Mouse (Mus musculus): ENCODE measurements around the gene Fdx1. TPM values are rescaled to one million over a fixed set of nuclear protein-coding genes. Genes with fewer than 3 reads are reported as not detected.
A peak's percentile ranks its signal among the peaks of the same experiment; 100 is the strongest.

Gene Fdx1
- total RNA-seq, 2 experiments from 2014 or later = 15.9 to 17.7 TPM

DNA sequence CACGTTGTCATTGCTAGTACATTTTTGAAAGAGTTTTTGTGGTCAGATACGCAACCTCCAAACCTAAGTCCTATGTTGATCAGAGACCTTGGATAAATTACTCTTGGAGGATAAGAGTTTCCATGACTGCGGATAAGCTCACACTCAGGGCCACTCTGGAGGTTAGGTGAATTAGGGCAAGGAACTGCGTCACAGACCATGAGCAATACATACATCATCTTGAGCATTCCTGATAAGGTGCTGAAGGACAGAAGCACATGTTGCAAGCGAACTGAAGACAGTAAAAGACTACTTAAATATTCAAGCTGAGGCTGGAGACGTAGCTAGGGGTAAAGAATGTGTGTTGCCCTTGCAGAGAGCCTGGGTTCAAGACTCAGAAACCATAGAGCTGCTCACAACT is 754 bp upstream of the Fdx1 start:
- DNase-seq (ENCODE audit: low spot score in 2 of 2) = no peak

DNA sequence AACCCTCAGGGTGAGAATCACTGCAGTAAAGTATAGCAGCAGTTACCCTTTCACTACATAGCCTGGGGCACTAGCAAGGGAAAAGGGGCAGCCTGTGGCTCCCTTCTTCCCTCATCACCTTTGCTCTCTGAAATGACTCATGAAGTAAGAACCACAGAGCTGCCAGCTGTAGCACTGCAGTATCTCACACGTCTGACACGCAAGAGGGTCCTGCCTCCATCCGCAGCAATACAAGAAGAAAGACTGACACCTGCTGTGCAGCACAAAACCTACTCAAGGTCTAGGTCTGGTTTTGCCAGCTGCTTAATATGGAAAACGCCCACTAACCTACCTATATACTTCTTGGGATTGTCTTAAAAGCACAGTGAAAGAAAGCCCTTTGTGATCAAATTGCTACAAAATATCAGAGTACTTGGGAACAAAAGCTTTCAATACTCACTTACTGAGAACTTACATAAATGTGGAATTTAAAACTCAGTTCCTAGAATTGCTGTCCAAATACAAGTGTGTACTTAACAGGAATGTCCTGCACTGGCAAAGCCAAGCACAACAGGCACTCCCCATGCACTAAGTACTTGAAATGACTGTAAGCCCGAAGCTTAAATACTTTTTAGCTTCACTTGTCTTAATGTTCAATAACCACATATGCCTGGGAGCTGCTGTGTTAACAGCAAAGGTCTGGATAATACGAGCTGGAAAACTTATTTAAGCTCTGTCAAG is 2.0 kb downstream of the Fdx1 start:
- DNase-seq (ENCODE audit: low spot score in 2 of 2) = no peak

DNA sequence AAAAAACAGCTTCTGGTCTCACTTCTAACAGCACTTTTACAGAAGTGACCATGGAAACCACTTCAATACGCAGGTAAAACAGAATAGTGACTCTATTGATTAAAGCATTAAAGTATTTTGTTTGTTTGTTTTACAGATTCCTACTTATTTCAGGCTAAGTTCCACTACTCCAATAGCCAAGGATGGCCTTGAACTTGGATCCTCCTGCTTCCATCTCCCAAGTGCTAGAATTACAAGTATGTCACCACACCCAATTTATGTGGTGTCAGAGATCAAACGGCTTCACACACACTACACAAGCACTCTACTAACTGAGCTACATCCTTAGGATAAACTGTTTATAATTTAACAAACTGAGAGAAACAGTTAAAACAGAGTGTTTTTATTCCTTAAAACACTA is 3.0 kb downstream of the Fdx1 start:
- no peak for DNase-seq (ENCODE audit: low spot score in 2 of 2)

DNA sequence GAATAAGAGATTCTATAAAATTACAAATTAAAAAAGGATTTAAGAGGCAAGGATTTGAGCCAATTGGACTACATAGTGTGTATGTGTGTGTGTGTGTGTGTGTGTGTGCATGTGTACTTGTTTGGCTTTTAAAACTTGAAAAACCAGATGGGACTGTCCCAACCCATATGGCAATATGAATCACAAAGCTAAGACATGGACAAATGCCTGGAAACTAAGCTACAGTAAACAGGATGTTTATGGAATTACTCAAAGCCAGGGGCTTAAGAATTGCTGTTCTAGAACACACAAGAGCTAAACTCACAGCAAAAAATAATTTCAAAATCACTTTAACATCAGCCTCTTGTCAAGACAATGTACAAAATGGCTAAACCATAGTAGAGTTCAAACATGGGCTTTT is 4.4 kb downstream of the Fdx1 start:
- no peak for DNase-seq (ENCODE audit: low spot score in 2 of 2)

DNA sequence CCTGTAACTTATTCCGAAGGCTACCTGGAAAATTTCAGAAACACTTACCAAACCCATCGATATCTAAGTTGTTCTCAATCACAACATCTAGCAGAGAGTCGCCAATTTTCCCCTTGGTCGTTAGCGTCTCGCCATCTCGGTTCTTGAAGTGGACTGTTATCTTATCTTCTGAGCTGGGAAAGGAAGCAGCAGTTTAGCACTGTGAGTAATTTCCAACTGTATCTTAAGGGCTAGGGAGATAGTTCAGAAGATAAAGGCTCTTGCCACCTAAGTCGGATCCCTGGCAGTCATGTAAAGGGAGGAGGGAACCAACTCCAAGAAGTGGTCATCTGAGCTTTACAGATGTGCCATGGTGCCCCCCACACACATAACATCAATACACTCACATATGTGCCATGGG is 6.3 kb downstream of the Fdx1 start:
- DNase-seq (ENCODE audit: low spot score in 2 of 2) = no peak

DNA sequence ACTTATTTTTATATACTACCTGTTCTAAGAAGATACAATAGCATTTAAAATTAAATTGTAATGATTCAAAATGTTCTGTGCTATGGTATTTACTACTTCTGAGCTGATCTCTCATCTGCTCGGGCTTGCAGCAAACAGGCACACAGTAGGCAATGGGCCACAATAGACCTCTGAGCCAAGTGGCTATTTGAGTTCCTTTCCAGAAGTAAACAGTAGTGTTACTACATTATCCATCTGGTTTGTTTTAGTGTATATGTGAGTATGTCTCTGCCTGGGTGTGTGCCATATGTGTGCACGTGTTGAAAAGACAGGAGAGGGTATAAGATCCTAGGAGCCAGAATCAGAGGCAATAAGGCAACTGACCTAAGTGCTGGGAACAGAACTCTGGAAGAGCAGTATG is 6.9 kb downstream of the Fdx1 start:
- no peak for DNase-seq (ENCODE audit: low spot score in 2 of 2)

DNA sequence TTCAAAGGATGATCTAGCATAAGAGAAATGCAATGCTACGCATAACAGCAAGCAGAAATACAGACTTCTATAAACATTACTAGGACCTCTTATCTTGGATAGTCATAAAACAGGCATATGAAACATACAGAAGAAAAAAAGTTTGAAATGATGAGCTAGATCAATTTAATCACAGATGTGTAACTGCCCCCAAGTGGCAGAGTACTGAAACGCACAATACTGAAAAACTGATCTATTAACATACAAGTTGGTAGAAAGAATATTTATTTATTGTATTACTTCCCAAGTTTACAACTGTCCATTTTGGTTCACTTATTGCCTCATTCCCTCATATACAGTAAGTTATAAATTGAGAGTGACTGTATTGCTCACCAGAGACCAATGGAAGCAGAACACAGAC is 12.0 kb downstream of the Fdx1 start:
- DNase-seq (ENCODE audit: low spot score in 2 of 2) = peak; percentile 31 to 52

DNA sequence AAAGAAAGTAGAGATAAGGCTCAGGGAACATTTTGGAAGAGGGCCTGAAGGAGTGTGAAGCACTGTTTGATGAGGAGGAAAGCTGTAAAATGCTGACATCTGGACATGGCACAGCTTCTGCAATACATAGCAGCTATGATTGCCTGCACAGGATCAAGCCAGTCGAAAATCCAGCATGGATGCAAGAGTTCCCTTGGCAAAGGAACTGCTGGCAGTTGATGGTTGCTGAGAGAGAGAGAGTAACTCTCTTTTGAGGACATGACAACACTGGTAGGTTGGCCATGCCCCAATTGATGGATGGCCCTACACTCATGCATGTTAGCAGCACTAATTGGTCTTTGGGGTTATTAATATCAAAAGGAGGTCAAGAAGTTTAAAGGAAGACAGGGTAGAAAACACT is 12.7 kb downstream of the Fdx1 start:
- DNase-seq (ENCODE audit: low spot score in 2 of 2) = no peak

DNA sequence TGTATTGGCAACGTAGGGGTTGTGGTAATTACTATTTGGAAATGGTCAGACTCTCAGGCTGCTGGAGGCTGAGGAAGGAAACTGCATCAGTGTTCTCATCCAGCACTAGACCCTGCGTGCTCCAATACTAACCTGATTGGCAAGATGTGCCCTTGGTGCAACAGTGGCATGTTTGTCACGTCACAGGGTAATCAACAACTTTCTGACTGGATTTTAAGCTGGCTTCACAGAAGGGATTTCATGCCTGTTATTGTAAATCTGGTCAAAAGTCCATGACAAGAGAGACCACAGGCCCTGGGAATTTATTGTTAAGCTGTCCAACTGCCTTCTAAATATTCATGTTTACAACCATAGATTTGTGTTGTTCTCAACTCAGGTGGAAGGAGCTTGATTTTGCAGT is 13.1 kb downstream of the Fdx1 start:
- DNase-seq (ENCODE audit: low spot score in 2 of 2) = no peak

DNA sequence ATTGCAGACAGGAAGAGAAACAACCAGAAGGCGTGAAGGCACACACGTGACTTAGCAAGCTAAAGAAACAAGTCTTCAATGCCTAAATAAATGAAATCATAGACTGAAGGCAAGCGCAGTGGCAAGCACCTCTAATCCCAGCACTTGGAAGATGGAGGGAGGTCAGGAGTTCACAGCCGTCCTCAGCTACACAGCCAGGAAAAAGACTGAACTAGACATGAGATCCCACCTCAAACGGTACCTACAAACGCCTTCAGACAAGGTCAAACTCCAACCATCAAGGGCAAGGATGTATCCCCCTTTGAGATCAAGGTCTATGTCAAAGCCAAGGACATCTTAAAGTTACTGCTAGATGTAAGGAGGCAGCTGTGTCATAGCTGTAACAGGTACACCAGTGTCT is 19.4 kb downstream of the Fdx1 start:
- DNase-seq (ENCODE audit: low spot score in 2 of 2) = no peak

DNA sequence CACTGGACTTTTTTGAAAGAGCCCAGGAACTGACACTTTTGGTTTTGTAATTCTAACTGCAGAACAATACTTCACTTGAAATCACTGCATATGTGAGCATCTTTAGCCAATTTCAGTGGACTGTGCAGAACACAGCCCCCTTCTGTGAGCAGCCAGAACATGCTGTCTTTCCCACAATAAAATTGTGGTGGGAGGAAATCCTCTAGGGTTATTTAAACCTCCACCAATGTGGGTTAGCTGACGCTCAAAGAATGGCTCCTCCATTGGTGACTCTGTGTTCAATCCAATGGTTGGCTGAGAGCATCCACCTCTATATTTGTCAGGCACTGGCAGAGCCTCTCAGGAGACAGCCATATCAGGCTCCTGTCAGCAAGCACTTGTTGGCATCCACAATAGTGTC is 28.7 kb downstream of the Fdx1 start:
- no peak for DNase-seq (ENCODE audit: low spot score in 2 of 2)

DNA sequence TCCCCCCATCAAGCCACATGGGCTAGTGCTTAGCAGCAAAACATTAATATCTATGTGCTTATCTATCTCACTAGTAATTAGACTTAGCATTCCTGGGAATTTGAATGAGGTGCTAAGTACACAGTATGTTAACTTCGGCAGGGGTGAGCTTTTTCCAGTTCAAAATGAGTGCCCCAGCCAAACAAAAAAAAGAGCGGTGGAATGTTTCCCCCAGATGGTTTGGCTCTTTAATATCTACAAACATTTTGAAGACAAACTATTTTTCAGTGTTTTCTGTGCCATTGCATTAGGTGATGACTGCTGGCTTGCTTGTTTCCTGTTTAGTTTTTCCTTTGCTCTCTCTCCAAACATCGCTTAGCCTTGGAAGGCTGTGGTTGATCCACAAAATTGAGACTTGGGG is 31.4 kb downstream of the Fdx1 start:
- DNase-seq (ENCODE audit: low spot score in 2 of 2) = no peak

DNA sequence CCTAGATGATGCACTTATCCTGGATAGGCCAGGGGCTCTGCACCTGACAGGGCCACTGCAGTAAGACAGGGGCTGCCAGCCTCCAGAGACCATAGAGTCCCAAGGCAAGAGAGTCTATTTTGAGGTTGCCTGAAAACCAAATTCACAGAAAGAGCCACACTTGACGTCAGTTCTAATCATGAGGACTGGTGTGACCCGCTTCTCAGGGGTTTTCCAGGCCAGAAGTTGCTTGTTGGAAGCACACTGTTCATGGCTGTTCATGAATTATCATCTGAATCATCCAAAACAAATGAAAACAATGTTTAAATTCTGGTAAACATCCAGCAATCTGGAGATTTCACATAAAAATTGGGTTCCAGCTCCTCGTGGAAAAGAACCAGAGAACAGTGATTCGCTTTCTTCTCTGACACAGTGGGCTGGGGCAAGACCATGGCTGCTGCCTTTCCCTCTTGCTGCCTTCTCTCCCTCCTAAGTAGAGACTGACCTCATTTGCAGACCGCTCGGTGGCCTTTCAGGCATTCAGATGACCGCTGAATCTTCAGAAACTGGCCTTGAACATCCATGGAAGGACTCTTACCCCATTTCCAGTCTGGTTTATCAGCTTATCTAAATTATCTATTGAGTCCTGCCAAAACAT is 32.2 kb downstream of the Fdx1 start:
- DNase-seq (ENCODE audit: low spot score in 2 of 2) = no peak

DNA sequence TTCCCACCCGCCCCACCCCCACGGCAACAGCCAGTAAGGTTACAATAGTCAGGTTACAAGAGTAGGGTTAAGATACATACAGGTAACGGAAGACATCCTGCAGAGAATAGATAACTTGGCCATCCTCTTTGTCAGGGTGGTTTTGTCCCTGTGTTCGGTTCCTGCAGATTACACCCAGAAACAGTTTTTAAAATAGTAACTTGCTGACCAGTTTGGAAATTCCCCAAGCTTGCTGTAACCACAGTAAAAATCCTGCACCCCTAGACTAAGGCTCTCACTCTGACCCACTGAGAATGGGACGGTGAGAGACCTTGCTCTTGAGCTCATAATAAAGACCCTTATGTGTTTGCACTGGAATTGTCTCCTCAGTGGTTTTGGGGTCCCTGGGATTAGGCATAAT is 33.4 kb downstream of the Fdx1 start:
- DNase-seq (ENCODE audit: low spot score in 2 of 2) = no peak

DNA sequence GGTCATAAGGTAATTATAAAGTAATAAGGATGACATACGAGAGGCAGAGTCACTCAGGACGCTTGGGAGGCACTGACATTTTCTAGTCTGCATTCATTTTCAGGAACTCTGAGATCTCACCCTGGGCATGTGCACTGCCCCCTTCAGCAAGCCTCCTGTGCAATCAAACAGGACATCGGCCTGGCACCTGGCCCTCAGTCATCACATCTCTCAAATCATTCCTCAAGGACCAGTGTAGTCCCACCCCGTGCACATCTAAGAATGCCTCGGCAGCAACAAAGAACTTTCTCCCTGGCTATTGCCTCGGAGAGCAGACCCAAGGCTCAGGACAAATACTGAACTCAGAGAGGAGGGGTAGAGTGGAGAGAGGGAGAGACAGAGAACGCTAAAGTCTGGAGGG is 34.7 kb downstream of the Fdx1 start:
- no peak for DNase-seq (ENCODE audit: low spot score in 2 of 2)

DNA sequence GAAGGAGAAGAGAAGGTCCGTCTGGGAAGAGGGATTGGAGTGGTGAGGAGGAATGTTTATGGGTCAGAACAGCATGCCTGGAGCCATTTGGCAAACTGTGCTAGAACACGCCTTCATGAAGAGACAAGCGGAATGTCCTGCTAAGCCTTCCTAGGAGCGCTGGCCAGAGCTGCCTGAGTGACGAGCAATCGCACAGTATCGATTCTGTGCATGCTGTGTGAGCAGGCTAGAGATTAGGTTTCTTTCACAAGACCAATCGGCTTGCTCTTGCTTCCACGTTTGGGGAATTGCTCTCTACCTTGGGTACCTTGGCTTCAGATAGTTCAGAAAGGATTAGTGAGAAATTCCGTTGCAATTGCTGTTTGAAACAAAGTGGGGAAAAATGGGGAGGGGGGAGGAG is 35.2 kb downstream of the Fdx1 start:
- DNase-seq (ENCODE audit: low spot score in 2 of 2) = no peak

DNA sequence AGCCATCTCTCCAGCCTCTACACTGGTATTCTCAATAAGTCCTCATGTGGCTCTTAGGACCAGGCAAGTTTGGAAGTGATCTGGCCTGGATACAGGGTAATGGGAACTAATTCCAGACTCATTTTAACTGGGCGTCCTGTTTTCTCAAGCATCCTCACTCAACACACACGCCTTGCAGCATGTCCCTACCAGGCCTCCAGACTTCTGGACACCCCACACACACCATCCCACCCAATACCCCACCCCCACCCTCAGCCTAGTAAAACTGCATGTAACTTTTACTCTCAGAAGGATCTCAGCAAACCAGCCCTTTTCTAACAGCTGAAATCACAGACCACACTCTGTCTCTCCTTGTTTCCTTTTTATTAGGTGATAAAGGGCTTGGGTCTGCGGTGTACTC is 35.7 kb downstream of the Fdx1 start:
- DNase-seq (ENCODE audit: low spot score in 2 of 2) = no peak

DNA sequence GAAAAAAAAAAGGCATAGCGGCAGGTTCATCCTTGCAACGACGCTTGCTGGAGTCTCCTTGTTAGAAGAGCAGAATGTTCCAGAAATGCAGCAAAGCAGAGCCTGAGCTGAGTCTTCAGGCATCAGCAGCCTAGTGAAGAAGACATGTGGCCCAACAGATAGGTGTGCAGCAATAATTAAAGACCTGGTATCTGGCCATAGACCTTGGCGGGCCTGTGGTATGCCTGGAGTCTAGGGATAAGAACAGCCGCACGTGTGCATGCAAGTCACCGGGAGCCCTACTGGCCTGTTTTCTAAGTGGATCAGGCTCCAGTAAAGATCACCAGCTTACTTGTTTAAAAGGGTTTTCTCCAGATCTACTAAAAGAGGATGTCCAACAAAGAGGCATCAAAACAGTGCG is 36.7 kb downstream of the Fdx1 start:
- DNase-seq (ENCODE audit: low spot score in 2 of 2) = no peak

DNA sequence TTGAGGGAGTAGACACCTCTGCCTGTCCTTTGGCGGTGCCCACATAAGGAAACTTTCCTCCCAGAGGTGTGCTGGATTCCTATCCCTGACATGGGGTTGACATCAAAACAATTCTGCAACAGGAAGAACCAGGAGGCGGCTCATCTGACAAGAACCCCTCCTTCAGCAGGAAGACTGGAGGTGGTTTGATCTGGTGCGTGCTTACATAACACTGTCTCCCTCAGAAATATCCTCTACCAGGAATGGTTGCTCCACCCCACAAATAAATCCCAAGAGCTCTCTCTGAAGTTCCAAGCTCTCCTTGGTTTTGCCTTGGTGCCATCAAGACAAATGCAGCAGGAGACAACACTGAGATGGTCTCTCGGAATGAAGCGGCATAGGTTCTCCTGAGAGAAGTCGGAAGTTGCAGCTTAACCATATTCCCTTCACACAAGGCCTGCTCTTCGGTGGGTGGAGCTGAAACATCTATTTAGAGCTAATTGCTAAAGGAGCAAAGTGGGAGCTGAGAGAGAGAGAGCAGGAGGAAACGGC is 38.7 kb downstream of the Fdx1 start:
- DNase-seq (ENCODE audit: low spot score in 2 of 2) = no peak

DNA sequence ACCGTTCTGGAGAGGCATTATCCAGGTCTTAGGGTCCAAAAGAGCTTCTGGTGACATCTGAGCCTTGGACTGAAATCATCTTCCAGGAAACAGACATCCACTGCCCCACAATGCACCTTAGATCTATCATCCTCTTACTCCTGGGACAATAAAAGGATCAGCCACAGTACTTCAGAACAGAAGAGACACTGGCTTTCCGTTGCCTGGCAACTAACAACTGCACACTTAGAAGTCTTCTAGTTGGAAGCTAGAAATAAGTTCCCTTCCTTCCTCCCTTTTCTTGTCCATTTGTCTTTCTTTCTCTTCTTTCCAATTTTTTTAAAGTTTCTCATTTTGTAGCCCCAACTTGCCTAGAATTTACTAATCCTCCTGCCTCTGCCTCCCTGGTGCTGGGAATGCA is 40.6 kb downstream of the Fdx1 start:
- no peak for DNase-seq (ENCODE audit: low spot score in 2 of 2)

DNA sequence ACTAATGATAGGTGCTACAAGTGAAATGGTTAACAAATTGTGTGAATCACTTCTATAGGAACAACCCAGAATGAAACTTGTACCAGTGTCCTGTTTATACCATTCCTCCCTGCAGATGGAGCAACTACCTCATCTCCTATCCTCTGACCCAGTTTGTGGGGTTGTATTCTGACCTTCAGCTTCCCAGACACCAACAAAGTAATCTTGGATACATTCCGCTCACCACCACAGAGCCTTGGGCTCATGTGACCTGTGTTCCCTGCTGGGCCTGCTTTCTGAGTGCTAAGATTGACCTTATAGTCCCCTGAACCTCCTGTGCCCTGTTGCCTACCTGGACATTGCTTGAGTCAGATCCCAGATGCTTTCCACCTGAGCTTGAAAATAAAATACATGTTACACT is 47.8 kb downstream of the Fdx1 start:
- DNase-seq (ENCODE audit: low spot score in 2 of 2) = no peak

DNA sequence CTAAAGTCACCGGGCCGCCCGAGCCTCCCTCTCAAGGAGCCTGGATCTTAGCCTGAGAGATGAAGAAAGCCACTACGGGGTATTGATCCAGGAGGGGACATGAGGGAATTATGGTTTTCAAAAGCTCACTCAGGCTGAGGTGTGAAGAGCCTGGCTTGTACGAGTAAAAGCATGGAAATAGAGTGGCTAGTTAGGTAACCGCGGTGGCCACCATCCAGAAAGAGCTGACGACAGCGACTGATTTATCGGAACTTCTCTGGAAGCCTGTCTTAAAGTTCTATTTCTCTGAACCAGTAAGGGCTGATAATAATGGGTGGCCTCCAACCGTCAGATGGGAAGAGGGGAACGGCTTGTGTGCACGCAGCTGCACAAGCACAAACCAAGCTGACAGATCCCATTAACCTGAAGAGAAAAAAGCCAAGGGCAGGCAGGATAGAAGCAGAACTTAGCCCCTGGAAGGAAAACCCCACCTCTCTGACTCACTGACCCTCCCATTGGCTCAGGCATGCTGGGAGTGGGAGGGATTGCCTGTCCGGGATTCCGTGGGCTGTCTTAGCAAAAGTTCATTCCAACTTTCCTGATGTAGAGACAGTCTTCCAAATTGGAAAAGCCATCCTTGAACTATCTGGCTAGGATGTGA is 48.8 kb downstream of the Fdx1 start:
- no peak for DNase-seq (ENCODE audit: low spot score in 2 of 2)

DNA sequence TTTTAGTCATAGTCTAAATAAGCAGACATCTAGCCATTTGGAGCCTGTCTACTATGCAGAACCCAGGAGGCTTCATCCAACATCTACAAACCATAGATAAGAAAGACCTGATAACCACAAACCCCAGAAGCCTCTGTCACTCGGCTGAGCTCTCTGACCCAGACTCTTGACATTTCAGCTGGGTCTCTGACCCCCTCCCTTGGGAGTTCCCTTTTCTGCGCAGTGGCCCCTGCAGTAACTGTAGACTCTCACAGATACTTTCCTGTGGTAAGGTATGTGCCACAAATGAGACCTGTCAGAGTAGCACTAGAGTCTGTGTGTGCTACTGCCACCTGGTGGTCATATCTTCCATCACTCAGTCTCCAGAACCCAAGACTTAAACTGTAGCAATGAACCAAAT is 54.5 kb downstream of the Fdx1 start:
- DNase-seq (ENCODE audit: low spot score in 2 of 2) = peak; percentile 75 to 82

All from layer of hippocampus, postnatal 10 days (tissue).